Mouse (Mus musculus): Measurements from ENCODE around the gene Prr9. TPM values are rescaled to one million over a fixed set of nuclear protein-coding genes. Genes with fewer than 3 reads are reported as not detected.

Gene Prr9
- total RNA-seq (2023), result not detected in 4 replicates

DNA sequence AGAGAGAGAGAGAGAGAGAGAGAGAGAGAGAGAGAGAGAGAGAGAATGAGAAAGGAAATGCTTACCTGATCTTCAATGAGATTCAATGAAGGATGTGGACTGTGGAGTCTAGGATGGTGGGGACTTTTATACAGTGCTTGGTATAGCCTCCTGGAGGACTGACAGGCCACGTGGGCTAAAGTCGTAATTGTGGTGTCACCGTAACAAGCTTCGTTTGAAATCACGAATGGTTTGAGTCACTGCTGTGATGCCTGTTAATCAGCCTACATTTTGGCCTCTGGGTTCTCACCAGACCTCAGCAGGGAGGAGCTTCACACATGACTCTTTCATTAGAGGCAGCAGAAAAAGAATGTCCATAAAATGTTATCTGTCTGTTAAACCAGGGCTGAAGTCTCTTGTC lies at the start of gene Prr9:
Gene Prr9 (minus strand): TSS at position 101 of the 400 bp plus-strand sequence.

DNA sequence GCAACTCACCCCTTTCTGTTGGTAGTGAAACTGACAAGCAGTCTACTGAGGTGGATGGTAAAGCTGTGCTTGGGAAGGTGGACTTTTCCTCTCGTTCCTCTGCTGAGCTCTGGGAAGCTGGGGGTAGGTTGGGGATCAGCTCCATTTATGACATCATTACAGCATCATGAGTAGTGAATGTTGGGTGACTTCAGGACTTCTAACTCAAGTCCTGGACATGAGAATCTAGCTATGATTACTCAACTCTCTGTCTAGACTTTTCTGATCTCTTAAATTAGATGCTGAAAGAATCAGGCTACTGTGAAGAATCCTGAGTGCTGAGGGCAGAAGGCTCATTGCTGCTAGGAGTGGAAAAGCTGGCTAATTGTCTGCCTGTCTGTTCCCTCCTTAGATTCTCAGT lies 18.9 kb upstream of the Prr9 start, which contains the start of gene Lelp1:
Gene Lelp1 (minus strand): TSS at position 101 of the 400 bp plus-strand sequence.

DNA sequence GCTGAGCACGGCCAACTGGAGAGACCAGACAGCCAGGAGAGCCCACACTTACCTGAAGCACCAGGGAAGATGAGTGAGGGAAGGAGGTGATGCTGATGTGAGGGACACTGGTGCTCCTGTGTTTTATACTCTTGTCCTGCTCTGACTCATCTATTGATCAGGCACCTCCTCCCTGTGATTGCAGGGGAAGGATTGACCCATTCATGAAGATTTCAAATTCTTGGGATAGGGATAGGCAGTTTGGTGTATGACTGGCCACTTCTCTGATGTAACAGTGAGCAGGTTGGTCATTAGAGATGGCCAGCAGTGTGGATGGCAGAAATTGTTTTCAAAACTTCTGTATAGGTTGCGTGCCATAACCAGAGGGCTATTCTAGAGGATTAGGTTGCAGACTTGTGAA lies 40.7 kb downstream of the Prr9 start, which contains the start of gene Lor:
Gene Lor (minus strand): TSS at position 101 of the 400 bp plus-strand sequence.

Other genes starting within 250 kb of the Prr9 start
- gene Pglyrp3, start 109.4 kb downstream of the Prr9 start, total RNA-seq (2023), result not detected in 4 replicates
- not detected in 4 replicates for gene Lor, start 40.8 kb downstream of the Prr9 start, total RNA-seq (2023)
- not detected in 4 replicates for gene Lelp1, start 18.8 kb upstream of the Prr9 start, total RNA-seq (2023)
- gene Sprr2a1, start 91.9 kb upstream of the Prr9 start, total RNA-seq (2023), result not detected in 4 replicates
- gene Sprr2a2, start 92.0 kb upstream of the Prr9 start, total RNA-seq (2023), result not detected in 4 replicates
- gene Sprr2a3, start 161.5 kb upstream of the Prr9 start, total RNA-seq (2023), result not detected in 4 replicates
- gene Sprr2b, start 192.7 kb upstream of the Prr9 start, total RNA-seq (2023), result not detected in 4 replicates
- gene Sprr2d, start 215.2 kb upstream of the Prr9 start, total RNA-seq (2023), result not detected in 4 replicates
- gene Sprr2e, start 228.2 kb upstream of the Prr9 start, total RNA-seq (2023), result not detected in 4 replicates
- gene Sprr2f, start 241.2 kb upstream of the Prr9 start, total RNA-seq (2023), result not detected in 4 replicates